ENCODE assay signal across 8 mouse cellular contexts in genomic region chr2:3282866-3283601, GRCm38 (mm10). TPM values are rescaled to one million over a fixed set of nuclear protein-coding genes. Genes with fewer than 3 reads are reported as not detected.
DNase-seq lines count a peak whose midpoint lies in the region; ATAC-seq lines count a peak whose summit lies in the region.

No protein-coding gene starts in this region.

- H3K4me3 ChIP-seq in megakaryocyte, embryonic 14.5 days (replicated peaks): peak overlapping the region; percentile 99
- peak overlapping the region; percentile 83 for H3K4me3 ChIP-seq in forebrain, embryonic 10.5 days
- H3K4me3 ChIP-seq in intestine, embryonic 14.5 days (ENCODE audit: low read depth, low read length): peak overlapping the region; percentile 86

- H3K9me3 ChIP-seq in megakaryocyte, embryonic 14.5 days: no peaks in the 10 kb centered on the region
- H3K9me3 ChIP-seq in forebrain, embryonic 10.5 days: no peaks in the 10 kb centered on the region
- no peaks in the 10 kb centered on the region for H3K9me3 ChIP-seq in intestine, embryonic 14.5 days (ENCODE audit: control insufficient read depth, low read length)

- no peak for ATAC-seq in megakaryocyte, adult 5-6 weeks (ENCODE audit: poor library complexity, severe bottlenecking)
- ATAC-seq in intestine, embryonic 14.5 days (replicated peaks; ENCODE audit: low FRiP score, low TSS enrichment, low read depth): peak; percentile 0; the same call in 1 of the 2 replicates
- peak; percentile 21 for ATAC-seq in megakaryocyte progenitor cell, adult 5-6 weeks (replicated peaks; ENCODE audit: poor library complexity)
- ATAC-seq in monocyte, adult 5-6 weeks (replicated peaks; ENCODE audit: insufficient number of reproducible peaks, low FRiP score, low TSS enrichment, poor library complexity, severe bottlenecking): no peak

- peaks cover 39% of the 10 kb centered on the region for H3K4me1 ChIP-seq in megakaryocyte, embryonic 14.5 days
- peaks cover 26% of the 10 kb centered on the region for H3K4me1 ChIP-seq in forebrain, embryonic 10.5 days
- H3K4me1 ChIP-seq in intestine, embryonic 14.5 days (replicated peaks; ENCODE audit: control insufficient read depth, insufficient read depth, low read length): peaks cover 10% of the 10 kb centered on the region

- H3K27me3 ChIP-seq in megakaryocyte, embryonic 14.5 days (replicated peaks): no peaks in the 10 kb centered on the region
- H3K27me3 ChIP-seq in forebrain, embryonic 10.5 days (ENCODE audit: poor library complexity, severe bottlenecking): no peaks in the 10 kb centered on the region
- H3K27me3 ChIP-seq in intestine, embryonic 14.5 days (replicated peaks; ENCODE audit: control insufficient read depth, insufficient read depth, low read length): no peaks in the 10 kb centered on the region

- 10% methylated on average over 12 of the region's 12 CpGs for WGBS in forebrain, embryonic 10.5 days
- 6% methylated on average over 12 of the region's 12 CpGs for WGBS in intestine, embryonic 14.5 days

- H3K4me2 ChIP-seq in intestine, embryonic 14.5 days (ENCODE audit: low read length): peak overlapping the region; percentile 50

- peak overlapping the region; percentile 55 for H3K9ac ChIP-seq in intestine, embryonic 14.5 days (ENCODE audit: low read length)

- H3K36me3 ChIP-seq in megakaryocyte, embryonic 14.5 days (replicated peaks; ENCODE audit: low read length): no peaks in the 10 kb centered on the region
- no peaks in the 10 kb centered on the region for H3K36me3 ChIP-seq in forebrain, embryonic 10.5 days (replicated peaks)
- H3K36me3 ChIP-seq in intestine, embryonic 14.5 days (ENCODE audit: control insufficient read depth, insufficient read depth, low read length): no peaks in the 10 kb centered on the region

- H3K27ac ChIP-seq in forebrain, embryonic 10.5 days: peak overlapping the region; percentile 91
- H3K27ac ChIP-seq in intestine, embryonic 14.5 days (ENCODE audit: low read depth): peak overlapping the region; percentile 83

- DNase-seq in adrenal gland, postnatal 25 days: peak; percentile 59
- DNase-seq in forebrain, embryonic 10.5 days (ENCODE audit: extremely low spot score, low spot score): peak; percentile 23
- DNase-seq in intestine, embryonic 14.5 days (ENCODE audit: low spot score): no peak
- DNase-seq in urinary bladder, postnatal 36 days (ENCODE audit: low spot score in 2 of 2): no peak

RNA-seq across cellular contexts. Expression of gene Nmt2, which starts 1.0 kb away (rescaled TPM):
- 0.37 and 13.6 TPM in 2 replicates for polyA plus RNA-seq in megakaryocyte, embryonic 14.5 days (2012; ENCODE audit: insufficient read depth, low replicate concordance)
- total RNA-seq in megakaryocyte, adult 5-6 weeks (2015): 12.5 and 14.0 TPM in 2 replicates
- total RNA-seq in megakaryocyte, adult 5-6 weeks (2017): 17.0 and 21.9 TPM in 2 replicates
- total RNA-seq in adrenal gland, postnatal 25 days (2021): 71.5 and 103 TPM in 2 replicates
- 63.6 and 64.1 TPM in 2 replicates for polyA plus RNA-seq in forebrain, embryonic 10.5 days (2016; fragmentation: Nextera tagmentation; extraction: Ambion mirVana)
- 49.9 and 51.0 TPM in 2 replicates for polyA plus RNA-seq in intestine, embryonic 14.5 days (2014; fragmentation: Nextera tagmentation; extraction: Ambion mirVana)
- 16.8 and 17.2 TPM in 2 replicates for total RNA-seq in megakaryocyte progenitor cell, adult 5-6 weeks (2015)
- total RNA-seq in megakaryocyte progenitor cell, adult 5-6 weeks (2017): 22.6 and 24.6 TPM in 2 replicates
- total RNA-seq in monocyte, adult 5-6 weeks (2017): 18.0 to 31.9 TPM (median 18.3 TPM) in 3 replicates

RNA-seq across cellular contexts. Expression of gene Rpp38, which starts 49.4 kb away (rescaled TPM):
- 2.1 TPM in 1 of 2 replicates, not detected in the other for polyA plus RNA-seq in megakaryocyte, embryonic 14.5 days (2012; ENCODE audit: insufficient read depth, low replicate concordance)
- total RNA-seq in megakaryocyte, adult 5-6 weeks (2015): 7.6 and 7.9 TPM in 2 replicates
- 1.5 and 1.7 TPM in 2 replicates for total RNA-seq in megakaryocyte, adult 5-6 weeks (2017)
- 11.1 and 11.3 TPM in 2 replicates for total RNA-seq in adrenal gland, postnatal 25 days (2021)
- 22.9 and 23.2 TPM in 2 replicates for polyA plus RNA-seq in forebrain, embryonic 10.5 days (2016; fragmentation: Nextera tagmentation; extraction: Ambion mirVana)
- 28.3 and 36.5 TPM in 2 replicates for polyA plus RNA-seq in intestine, embryonic 14.5 days (2014; fragmentation: Nextera tagmentation; extraction: Ambion mirVana)
- 19.4 and 27.5 TPM in 2 replicates for total RNA-seq in megakaryocyte progenitor cell, adult 5-6 weeks (2015)
- total RNA-seq in megakaryocyte progenitor cell, adult 5-6 weeks (2017): 5.8 and 13.1 TPM in 2 replicates
- total RNA-seq in monocyte, adult 5-6 weeks (2017): 1.8 to 9.9 TPM (median 4.4 TPM) in 3 replicates

RNA-seq across cellular contexts. Expression of gene Acbd7, which starts 52.9 kb away (rescaled TPM):
- polyA plus RNA-seq in megakaryocyte, embryonic 14.5 days (2012; ENCODE audit: insufficient read depth, low replicate concordance): not detected in 2 replicates
- not detected in 2 replicates for total RNA-seq in megakaryocyte, adult 5-6 weeks (2015)
- not detected in 2 replicates for total RNA-seq in megakaryocyte, adult 5-6 weeks (2017)
- not detected in 2 replicates for total RNA-seq in adrenal gland, postnatal 25 days (2021)
- polyA plus RNA-seq in forebrain, embryonic 10.5 days (2016; fragmentation: Nextera tagmentation; extraction: Ambion mirVana): 0.32 TPM in 1 of 2 replicates, not detected in the other
- 0.75 and 0.76 TPM in 2 replicates for polyA plus RNA-seq in intestine, embryonic 14.5 days (2014; fragmentation: Nextera tagmentation; extraction: Ambion mirVana)
- total RNA-seq in megakaryocyte progenitor cell, adult 5-6 weeks (2015): 0.73 TPM in 1 of 2 replicates, not detected in the other
- total RNA-seq in megakaryocyte progenitor cell, adult 5-6 weeks (2017): not detected in 2 replicates
- total RNA-seq in monocyte, adult 5-6 weeks (2017): 4.5 TPM in 1 of 3 replicates, not detected in the others

Comparison
In these comparisons a context has a peak if more than half of its experiments do, and no peak if none do; other contexts are left out.
1. ATAC-seq: peak in intestine, embryonic 14.5 days (single experiment) and megakaryocyte progenitor cell, adult 5-6 weeks (single experiment); none in megakaryocyte, adult 5-6 weeks (single experiment) and monocyte, adult 5-6 weeks (single experiment).
2. DNase-seq: peak in adrenal gland, postnatal 25 days (single experiment) and forebrain, embryonic 10.5 days (single experiment); none in intestine, embryonic 14.5 days (single experiment) and urinary bladder, postnatal 36 days (0 of 2).
3. Peak in every context shown above with its lines, with median percentiles within 50 percentile points of each other: H3K4me3 ChIP-seq.